Mouse (Mus musculus): ENCODE measurements around the gene Galnt2. TPM values are rescaled to one million over a fixed set of nuclear protein-coding genes. Genes with fewer than 3 reads are reported as not detected.

The Galnt2 gene
- polyA plus RNA-seq, 1 experiment, result not detected

- no peak for TF ChIP-seq GATA1 (IDR thresholded peaks at IDR 0.05; ENCODE audit: low read length)
Observed at GRCm38 (mm10) chr8:124275377-124276071, 44.3 kb downstream of the Galnt2 start.

GRCm38 (mm10) chr8:124277951-124278910 is 47.0 kb downstream of the Galnt2 start:
- TF ChIP-seq GATA1 (IDR thresholded peaks at IDR 0.05; ENCODE audit: low read length), result no peak

- TF ChIP-seq GATA1 (IDR thresholded peaks at IDR 0.05; ENCODE audit: low read length), result no peak
Observed at GRCm38 (mm10) chr8:124278956-124279689, 47.9 kb downstream of the Galnt2 start.

- TF ChIP-seq GATA1 (IDR thresholded peaks at IDR 0.05; ENCODE audit: low read length), result no peak
Observed at GRCm38 (mm10) chr8:124279690-124279985, 48.4 kb downstream of the Galnt2 start.

GRCm38 (mm10) chr8:124281700-124282541 is 50.7 kb downstream of the Galnt2 start:
- no peak for TF ChIP-seq GATA1 (IDR thresholded peaks at IDR 0.05; ENCODE audit: low read length)

- TF ChIP-seq GATA1 (IDR thresholded peaks at IDR 0.05; ENCODE audit: low read length), result no peak
Observed at GRCm38 (mm10) chr8:124282878-124283630, 51.9 kb downstream of the Galnt2 start.

- no peak for TF ChIP-seq GATA1 (IDR thresholded peaks at IDR 0.05; ENCODE audit: low read length)
Observed at GRCm38 (mm10) chr8:124283644-124284332, 52.6 kb downstream of the Galnt2 start.

- TF ChIP-seq GATA1 (IDR thresholded peaks at IDR 0.05; ENCODE audit: low read length), result no peak
Observed at GRCm38 (mm10) chr8:124284333-124284711, 53.1 kb downstream of the Galnt2 start.

- no peak for TF ChIP-seq GATA1 (IDR thresholded peaks at IDR 0.05; ENCODE audit: low read length)
Observed at GRCm38 (mm10) chr8:124284984-124285576, 53.9 kb downstream of the Galnt2 start.

GRCm38 (mm10) chr8:124286461-124287124 is 55.4 kb downstream of the Galnt2 start:
- TF ChIP-seq GATA1 (IDR thresholded peaks at IDR 0.05; ENCODE audit: low read length), result no peak

GRCm38 (mm10) chr8:124288215-124288864 is 57.1 kb downstream of the Galnt2 start:
- TF ChIP-seq GATA1 (IDR thresholded peaks at IDR 0.05; ENCODE audit: low read length), result no peak

- no peak for TF ChIP-seq GATA1 (IDR thresholded peaks at IDR 0.05; ENCODE audit: low read length)
Observed at GRCm38 (mm10) chr8:124289481-124290050, 58.4 kb downstream of the Galnt2 start.

Measured in G1E-ER4 (cell line).